Mouse (Mus musculus) MEL (cell line): ENCODE data around the gene Sirt4. TPM values are rescaled to one million over a fixed set of nuclear protein-coding genes. Genes with fewer than 3 reads are reported as not detected.

ENCODE experiments used
- DNase-seq: peaks from one replicate; pipeline ENCODE4 v3.0.0; 2011; ENCODE audit warnings: low read depth, low spot score
- H3K27ac ChIP-seq: 2 replicates; pipeline ENCODE4 v1.5.1; 2012; ENCODE audit warnings: low read depth, mild to moderate bottlenecking, control low read depth, low read length, moderate library complexity; ENCODE audit not compliant: control insufficient read depth
- H3K27me3 ChIP-seq, 2 experiments: fragments of 150-350 bp in 1 of 2; sonication (generic) in 1 of 2; 2 replicates each; pipeline ENCODE4 v1.6.1; 2012; ENCODE audit warnings: low read length in 2 of 2, mild to moderate bottlenecking in 2 of 2, improper control_type of control experiment in 1 of 2, moderate library complexity in 1 of 2; ENCODE audit not compliant: insufficient read depth in 2 of 2, control insufficient read depth in 1 of 2
- H3K36me3 ChIP-seq, 2 experiments: 2 replicates each; pipeline ENCODE4 v1.6.1; 2012 to 2014; ENCODE audit warnings: low read length in 2 of 2, improper control_type of control experiment in 1 of 2, inconsistent platforms in 1 of 2, mild to moderate bottlenecking in 1 of 2; ENCODE audit not compliant: insufficient read depth in 2 of 2, control insufficient read depth in 1 of 2
- H3K4me1 ChIP-seq, 2 experiments: fragments of 150-350 bp in 1 of 2; sonication (generic) in 1 of 2; 2 replicates each; pipeline ENCODE4 v1.6.1; 2012; ENCODE audit warnings: low read length in 2 of 2, improper control_type of control experiment in 1 of 2, mild to moderate bottlenecking in 1 of 2; ENCODE audit not compliant: insufficient read depth in 2 of 2, control insufficient read depth in 1 of 2
- H3K4me3 ChIP-seq, 2 experiments: fragments of 150-350 bp in 1 of 2; sonication (generic) in 1 of 2; 2 replicates each; pipeline ENCODE4 v1.5.1; 2012; ENCODE audit warnings: low read depth in 2 of 2, low read length in 2 of 2, mild to moderate bottlenecking in 2 of 2, moderate library complexity in 2 of 2, control low read depth in 1 of 2, improper control_type of control experiment in 1 of 2; ENCODE audit not compliant: control insufficient read depth in 1 of 2, insufficient read depth in 1 of 2
- H3K79me2 ChIP-seq: 2 replicates; pipeline ENCODE4 v1.6.1; 2012; ENCODE audit warnings: mild to moderate bottlenecking, low read length, moderate library complexity; ENCODE audit not compliant: control insufficient read depth, poor library complexity, insufficient read depth
- H3K9ac ChIP-seq: 2 replicates; pipeline ENCODE4 v1.6.1; 2012; ENCODE audit warnings: low read depth, mild to moderate bottlenecking, control low read depth, low read length, moderate library complexity; ENCODE audit not compliant: control insufficient read depth, poor library complexity, severe bottlenecking
- H3K9me3 ChIP-seq: fragments of 150-350 bp; sonication (generic); replicated peaks from 2 replicates; pipeline ENCODE4 v1.6.1; 2012; ENCODE audit warnings: mild to moderate bottlenecking, low read length, improper control_type of control experiment, moderate library complexity; ENCODE audit not compliant: insufficient read depth
- BHLHE40 ChIP-seq: IDR thresholded peaks from 2 replicates; pipeline ENCODE4 v1.6.1; 2012; ENCODE audit warnings: low read depth, mild to moderate bottlenecking, inconsistent platforms, low read length, improper control_type of control experiment, borderline replicate concordance
- CHD1 ChIP-seq: IDR thresholded peaks from 2 replicates; pipeline ENCODE4 v1.6.1; 2012; ENCODE audit warnings: low read depth, mild to moderate bottlenecking, inconsistent platforms, low read length, improper control_type of control experiment
- EP300 ChIP-seq, 2 experiments: IDR thresholded peaks; 2 replicates each; pipeline ENCODE4 v1.6.1; 2011; ENCODE audit warnings: improper control_type of control experiment in 2 of 2, low read length in 2 of 2, low read depth in 1 of 2, mild to moderate bottlenecking in 1 of 2
- ETS1 ChIP-seq: IDR thresholded peaks from 2 replicates; pipeline ENCODE4 v1.6.1; 2012; ENCODE audit warnings: low read depth, mild to moderate bottlenecking, inconsistent platforms, low read length, improper control_type of control experiment, moderate library complexity
- GABPA ChIP-seq: IDR thresholded peaks from 2 replicates; pipeline ENCODE4 v1.6.1; 2012; ENCODE audit warnings: low read depth, mild to moderate bottlenecking, inconsistent platforms, low read length, improper control_type of control experiment, moderate library complexity
- GATA1 ChIP-seq: IDR thresholded peaks from 2 replicates; pipeline ENCODE4 v1.6.1; 2011; ENCODE audit warnings: low read depth, low read length, improper control_type of control experiment
- HCFC1 ChIP-seq: IDR thresholded peaks from 2 replicates; pipeline ENCODE4 v1.6.1; 2012; ENCODE audit warnings: low read depth, mild to moderate bottlenecking, inconsistent platforms, low read length, improper control_type of control experiment, moderate library complexity
- KAT2A ChIP-seq: conservative IDR thresholded peaks from 2 replicates; pipeline ENCODE4 v1.6.1; 2012; ENCODE audit warnings: low read depth, low read length, improper control_type of control experiment, inconsistent platforms
- MAFK ChIP-seq: IDR thresholded peaks from 2 replicates; pipeline ENCODE4 v1.6.1; 2011; ENCODE audit warnings: low read depth, mild to moderate bottlenecking, low read length, improper control_type of control experiment, borderline replicate concordance
- MAZ ChIP-seq: IDR thresholded peaks from 2 replicates; pipeline ENCODE4 v1.6.1; 2012; ENCODE audit warnings: low read depth, mild to moderate bottlenecking, inconsistent platforms, low read length, improper control_type of control experiment
- MYB ChIP-seq: IDR thresholded peaks from 2 replicates; pipeline ENCODE4 v1.6.1; 2011; ENCODE audit warnings: mild to moderate bottlenecking, low read depth, low read length, improper control_type of control experiment
- NRF1 ChIP-seq: IDR thresholded peaks from 2 replicates; pipeline ENCODE4 v1.6.1; 2014; ENCODE audit warnings: low read depth, mild to moderate bottlenecking, inconsistent platforms, low read length, improper control_type of control experiment, moderate library complexity; ENCODE audit not compliant: poor library complexity, insufficient read depth, severe bottlenecking
- POLR2A ChIP-seq, 2 experiments: IDR thresholded peaks; 2 replicates each; pipeline ENCODE4 v1.6.1; 2011 to 2012; ENCODE audit warnings: low read length in 2 of 2, mild to moderate bottlenecking in 2 of 2, control low read depth in 1 of 2, improper control_type of control experiment in 1 of 2, low read depth in 1 of 2, moderate library complexity in 1 of 2; ENCODE audit not compliant: control insufficient read depth in 1 of 2, insufficient read depth in 1 of 2, poor library complexity in 1 of 2
- POLR2AphosphoS2 ChIP-seq: IDR thresholded peaks from 2 replicates; pipeline ENCODE4 v1.6.1; 2011; ENCODE audit warnings: low read length, improper control_type of control experiment
- POLR2AphosphoS5 ChIP-seq: IDR thresholded peaks from 2 replicates; pipeline ENCODE4 v1.6.1; 2012; ENCODE audit warnings: low read depth, borderline replicate concordance, mild to moderate bottlenecking, inconsistent platforms, low read length, moderate library complexity, mixed read lengths
- RAD21 ChIP-seq: IDR thresholded peaks from 2 replicates; pipeline ENCODE4 v1.6.1; 2011; ENCODE audit warnings: mild to moderate bottlenecking, low read depth, low read length, improper control_type of control experiment
- RCOR1 ChIP-seq: IDR thresholded peaks from 2 replicates; pipeline ENCODE4 v1.6.1; 2012; ENCODE audit warnings: low read depth, mild to moderate bottlenecking, inconsistent platforms, low read length, improper control_type of control experiment
- SMC3 ChIP-seq: IDR thresholded peaks from 2 replicates; pipeline ENCODE4 v1.6.1; 2011; ENCODE audit warnings: low read depth, low read length, improper control_type of control experiment
- TAL1 ChIP-seq: IDR thresholded peaks from 2 replicates; pipeline ENCODE4 v1.6.1; 2012; ENCODE audit warnings: mild to moderate bottlenecking, inconsistent platforms, low read length, moderate library complexity, mixed read lengths
- TBP ChIP-seq: IDR thresholded peaks from 2 replicates; pipeline ENCODE4 v1.8.0; 2011; ENCODE audit warnings: low read depth, low read length, improper control_type of control experiment
- UBTF ChIP-seq: IDR thresholded peaks from 2 replicates; pipeline ENCODE4 v1.6.1; 2012; ENCODE audit warnings: low read depth, mild to moderate bottlenecking, inconsistent platforms, low read length, improper control_type of control experiment, moderate library complexity, borderline replicate concordance; ENCODE audit not compliant: insufficient read depth
- USF1 ChIP-seq: IDR thresholded peaks from 2 replicates; pipeline ENCODE4 v1.6.1; 2014; ENCODE audit warnings: low read depth, mild to moderate bottlenecking, inconsistent platforms, low read length, improper control_type of control experiment, moderate library complexity
- ZC3H11A ChIP-seq: IDR thresholded peaks from 2 replicates; pipeline ENCODE4 v1.6.1; 2012; ENCODE audit warnings: low read depth, mild to moderate bottlenecking, inconsistent platforms, low read length, improper control_type of control experiment
- ZNF384 ChIP-seq: IDR thresholded peaks from 2 replicates; pipeline ENCODE4 v1.6.1; 2012; ENCODE audit warnings: low read depth, mild to moderate bottlenecking, inconsistent platforms, low read length, improper control_type of control experiment
- polyA plus RNA-seq, 2 experiments: library from polyadenylated mRNA; stranded (reverse) in 1 of 2; unstranded in 1 of 2; fragments of >175 nt in 1 of 2; fragments of >200 nt in 1 of 2; gene quantifications; 2 replicates each; pipeline versions ENCODE4 v1.2.1 to v1.2.4; 2012; ENCODE audit warnings: low replicate concordance in 2 of 2, low read depth in 1 of 2; ENCODE audit not compliant: insufficient read length in 2 of 2, insufficient read depth in 1 of 2, missing spikeins in 1 of 2
- total RNA-seq: library from RNA; depleted of rRNA; stranded (reverse); fragments of 300-350 nt; gene quantifications from 2 replicates; pipeline ENCODE4 v1.2.3, GENCODE M21; 2012

The Sirt4 gene
- total and polyA plus RNA-seq, 3 experiments, result 9.2 to 10.3 TPM; not detected in 1

GRCm38 (mm10) chr5:115435755-115436379 is 48.7 kb downstream of the Sirt4 start:
- Histone ChIP-seq H3K9ac (no peak overlapping the region), H3K36me3 (peaks cover 0 to 8% of the 10 kb centered on the region in 2 experiments; a peak in 2 of 4 replicates), H3K27me3 (no peaks in the 10 kb centered on the region), H3K4me1 (peaks cover 8 to 11% of the 10 kb centered on the region in 2 experiments; a peak in 3 of 4 replicates), H3K9me3 (no peaks in the 10 kb centered on the region)
- DNase-seq, result no peak
- TF ChIP-seq POLR2A (IDR thresholded peaks at IDR 0.05; ENCODE audit: control insufficient read depth in 1 of 2, insufficient read depth in 1 of 2, low read depth in 1 of 2, low read length in 2 of 2, poor library complexity in 1 of 2) (no peak), RCOR1 (no peak), POLR2AphosphoS2 (no peak), KAT2A (no peak), ZC3H11A (no peak), EP300 (IDR thresholded peaks at IDR 0.05; ENCODE audit: low read depth in 1 of 2, low read length in 2 of 2) (no peak), GABPA (no peak), CHD1 (no peak), RAD21 (no peak), SMC3 (no peak), USF1 (no peak), MYB (no peak), MAFK (no peak), POLR2AphosphoS5 (no peak), HCFC1 (no peak), MAZ (no peak), TBP (no peak)
- TF ChIP-seq, all 39 proteins: peak for 0
- no peak overlapping the region for H3K27ac ChIP-seq
- no peaks in the 10 kb centered on the region for H3K79me2 ChIP-seq
- H3K4me3 ChIP-seq, result no peak overlapping the region

GRCm38 (mm10) chr5:115434853-115435754 is 49.4 kb downstream of the Sirt4 start:
- Histone ChIP-seq H3K79me2 (no peaks in the 10 kb centered on the region), H3K27ac (no peak overlapping the region), H3K4me1 (peaks cover 8 to 11% of the 10 kb centered on the region in 2 experiments; a peak in 3 of 4 replicates), H3K4me3 (no peak overlapping the region), H3K27me3 (no peaks in the 10 kb centered on the region), H3K9me3 (no peaks in the 10 kb centered on the region), H3K9ac (no peak overlapping the region), H3K36me3 (peaks cover 0 to 8% of the 10 kb centered on the region in 2 experiments; a peak in 2 of 4 replicates)
- TF ChIP-seq TAL1 (no peak), GATA1 (no peak), BHLHE40 (no peak), ETS1 (no peak), MYB (no peak), UBTF (no peak), POLR2AphosphoS2 (no peak), ZNF384 (no peak), NRF1 (no peak)
- DNase-seq, result no peak
